Mouse (Mus musculus) T-helper 1 cell (primary cell): ENCODE measurements around the gene Wdr70.

Experiments used
- in situ Hi-C: fragments of 300-600 bp; cut with MboI, MseI; formaldehyde crosslinking; loops from one replicate; pipeline ENCODE4 v1.15.1; 2025; ENCODE audit warnings: high pct_unique_total_duplicates

Gene Wdr70

DNA sequence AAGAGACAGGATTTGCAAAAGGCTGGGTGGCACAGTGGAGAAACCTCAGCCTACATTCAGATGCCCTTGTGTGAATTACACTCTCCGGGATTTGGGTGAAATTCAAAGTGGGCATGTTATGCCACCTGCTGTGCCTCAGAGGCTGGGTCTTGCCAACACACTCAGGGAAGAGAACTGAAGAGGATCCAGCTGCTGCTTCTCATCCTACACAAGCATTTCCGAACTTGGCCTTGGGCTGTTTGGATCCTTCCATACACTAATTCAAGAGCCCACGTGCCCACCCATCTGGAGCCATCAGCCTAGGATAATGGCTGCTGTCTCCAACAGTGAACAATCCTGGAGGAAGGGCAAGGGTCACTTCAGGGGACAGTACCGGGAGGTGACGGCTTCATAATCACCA, 235.7 kb downstream of the Wdr70 start:
- in situ Hi-C loops, result no loop called here

DNA sequence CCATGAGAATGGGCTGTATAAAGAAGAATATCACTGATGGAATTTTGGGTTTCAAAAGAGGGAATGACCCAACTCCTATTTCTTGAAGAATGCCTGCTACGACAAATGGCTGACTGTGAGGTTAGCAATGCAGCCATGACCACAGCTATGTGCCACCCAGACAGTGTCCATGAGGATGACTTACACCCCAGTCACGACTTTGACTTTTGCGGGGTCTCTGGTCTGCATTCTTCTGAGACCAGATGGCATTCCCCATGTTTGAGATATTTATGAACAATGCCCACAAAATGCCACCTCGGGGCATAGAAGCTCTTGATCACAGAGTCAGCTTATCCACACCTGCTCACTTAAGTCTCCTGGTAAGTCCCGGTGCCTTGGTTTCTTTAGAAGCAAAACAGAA, 236.1 kb downstream of the Wdr70 start:
- in situ Hi-C loops, result no loop called here

DNA sequence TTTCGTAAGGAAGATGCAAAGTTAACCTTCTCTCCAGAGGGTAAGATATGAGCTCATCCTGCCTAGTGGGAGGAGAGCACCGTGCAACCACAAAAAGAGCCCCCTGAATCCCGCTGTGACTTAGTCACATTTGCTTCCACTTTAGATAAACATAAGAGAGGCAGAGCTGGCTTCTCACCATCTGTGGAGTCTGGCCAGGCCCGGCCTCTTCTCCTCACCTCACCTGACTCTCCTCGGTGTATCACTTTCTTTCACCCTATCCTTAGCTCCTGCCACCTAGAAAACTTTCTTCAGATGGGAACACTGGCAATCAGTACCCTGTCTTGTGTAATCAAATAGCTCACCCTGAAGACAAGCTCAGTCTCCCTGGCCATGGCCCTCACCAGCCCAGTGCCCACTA, 240.2 kb downstream of the Wdr70 start:
- in situ Hi-C loops, result no loop called here

DNA sequence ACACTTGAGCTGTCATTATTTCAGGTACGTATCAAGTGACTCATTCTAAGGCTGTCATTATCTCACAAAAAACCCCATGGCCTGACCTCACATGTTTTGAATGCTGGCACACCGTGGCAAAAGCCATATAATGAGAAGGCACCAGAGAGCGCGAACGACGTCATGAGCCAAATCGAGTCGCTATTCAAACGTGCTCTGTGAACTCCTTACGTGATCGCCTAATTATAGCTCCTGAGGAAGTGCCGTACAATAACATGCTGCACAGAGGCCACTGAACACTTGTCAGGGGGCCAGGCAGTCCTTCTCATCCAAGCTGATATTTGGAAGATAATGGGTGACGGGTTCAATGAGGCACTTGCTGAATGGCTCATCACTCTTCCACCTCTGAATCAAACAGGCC, 241.6 kb downstream of the Wdr70 start:
- in situ Hi-C loops, result no loop called here

DNA sequence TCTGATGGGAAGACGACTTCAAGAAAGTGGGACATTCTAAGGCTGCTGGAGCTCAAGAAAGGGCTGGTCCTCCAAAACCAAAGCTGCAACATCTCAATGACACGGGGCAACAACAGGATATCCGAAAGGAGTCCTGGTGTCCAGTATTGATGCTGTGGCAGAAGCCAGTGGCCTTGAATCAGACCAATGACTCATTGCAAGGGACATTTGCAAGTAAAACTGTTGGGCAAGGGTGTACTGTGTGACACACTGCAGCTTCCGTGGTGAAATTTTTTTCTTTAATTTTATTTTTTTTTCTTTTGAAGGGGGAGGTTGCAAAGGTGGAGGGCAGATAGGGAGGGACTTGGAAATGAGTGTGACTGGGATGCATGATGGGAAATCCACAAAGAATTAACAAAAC, 256.6 kb downstream of the Wdr70 start:
- in situ Hi-C loops, result no loop called here

DNA sequence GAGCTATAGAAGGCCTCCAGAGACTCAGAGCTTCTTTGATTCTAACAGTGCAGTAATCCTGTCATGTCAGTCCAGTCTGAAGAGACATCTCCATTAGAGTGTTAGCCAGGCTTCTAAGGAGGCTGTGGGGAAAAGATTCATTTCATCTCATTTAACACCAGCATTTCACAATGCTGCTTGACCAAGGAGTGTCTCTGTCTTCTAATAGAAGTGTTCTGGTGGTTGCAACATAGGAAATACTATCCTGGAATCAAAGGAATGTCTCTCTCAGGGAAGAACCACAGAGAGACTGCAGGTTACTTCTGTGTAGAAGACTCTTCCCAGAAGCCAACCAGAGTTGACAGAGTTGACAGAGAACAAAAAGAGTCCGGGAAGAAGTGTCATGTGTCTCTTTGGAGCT, 257.3 kb downstream of the Wdr70 start:
- in situ Hi-C loops, result no loop called here

DNA sequence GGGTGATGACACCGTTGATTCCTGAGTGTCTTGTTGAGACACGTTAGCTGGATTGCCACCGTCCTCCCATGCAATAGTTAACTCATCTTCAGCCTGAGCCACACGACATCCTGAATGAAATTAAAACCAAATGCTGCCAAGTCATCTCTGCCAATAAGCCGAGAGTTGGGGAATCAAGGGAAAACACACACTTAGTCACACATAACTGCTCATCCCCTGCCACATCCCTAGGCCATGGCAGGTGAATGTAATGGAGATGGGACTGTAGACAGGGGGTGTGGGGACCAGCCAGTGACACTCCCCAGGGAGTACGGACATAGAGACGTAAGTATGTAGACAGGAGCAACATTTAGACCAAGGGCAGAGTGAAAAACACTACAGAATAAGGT, 260.1 kb downstream of the Wdr70 start:
- in situ Hi-C loops, result no loop called here

DNA sequence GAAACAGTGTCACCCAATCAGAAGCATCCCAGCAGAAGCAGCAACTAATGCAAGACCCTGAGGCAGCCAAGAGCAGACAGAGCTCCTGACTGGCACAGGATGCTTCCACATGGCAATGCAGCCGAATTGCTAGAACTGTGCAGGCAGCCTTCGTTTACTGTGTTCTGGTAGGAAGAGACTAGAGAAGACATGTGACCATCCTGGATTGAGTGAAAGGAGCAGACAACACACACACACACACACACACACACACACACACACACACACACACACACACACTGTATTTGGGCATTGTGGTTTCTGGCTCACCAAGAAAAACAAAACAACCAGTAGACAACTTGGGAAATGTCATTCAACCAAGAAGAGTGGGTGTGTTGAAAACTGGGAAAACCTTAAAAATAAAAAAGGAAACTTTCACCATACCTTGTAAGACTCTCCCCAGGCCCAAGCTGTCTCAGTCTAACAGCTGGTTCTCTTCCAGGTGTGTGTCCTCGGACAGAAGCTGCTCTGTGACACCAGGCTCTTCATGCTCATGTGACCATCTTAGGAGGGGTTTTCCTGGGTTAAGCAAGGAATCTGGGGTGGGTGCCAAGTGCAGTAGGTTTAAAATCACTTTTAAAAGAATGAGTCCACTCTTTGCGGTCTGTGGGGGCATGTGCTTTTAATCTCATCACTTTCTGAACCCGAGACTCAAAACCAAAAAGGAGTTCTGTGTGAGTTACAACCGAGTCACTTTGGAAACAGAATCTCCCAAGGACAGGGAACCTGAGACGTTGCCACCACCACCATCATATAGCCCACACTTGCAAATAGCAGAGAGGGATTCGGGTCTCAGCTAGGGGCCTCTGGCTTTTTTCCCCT, 260.7 kb downstream of the Wdr70 start:
- in situ Hi-C loops, result no loop called here

DNA sequence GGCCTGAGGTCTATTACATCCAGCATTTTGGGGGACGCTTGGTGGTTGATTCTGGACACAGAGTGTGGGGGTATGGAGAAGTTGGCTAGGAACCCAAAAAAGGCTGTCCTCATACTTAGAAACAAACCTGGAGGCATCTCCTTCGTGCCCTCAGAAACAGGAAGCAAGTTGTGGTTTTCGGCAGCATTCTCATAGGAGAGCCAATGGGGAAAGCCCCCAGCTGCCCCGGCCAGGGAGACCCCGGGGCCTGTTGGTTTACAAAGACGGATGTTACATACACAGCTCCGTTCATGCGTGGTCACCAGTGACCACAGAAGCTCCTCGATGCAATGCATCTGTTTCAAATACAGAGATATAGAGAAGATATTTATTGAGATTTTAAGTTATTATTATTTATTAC, 263.6 kb downstream of the Wdr70 start:
- in situ Hi-C loops, result no loop called here

DNA sequence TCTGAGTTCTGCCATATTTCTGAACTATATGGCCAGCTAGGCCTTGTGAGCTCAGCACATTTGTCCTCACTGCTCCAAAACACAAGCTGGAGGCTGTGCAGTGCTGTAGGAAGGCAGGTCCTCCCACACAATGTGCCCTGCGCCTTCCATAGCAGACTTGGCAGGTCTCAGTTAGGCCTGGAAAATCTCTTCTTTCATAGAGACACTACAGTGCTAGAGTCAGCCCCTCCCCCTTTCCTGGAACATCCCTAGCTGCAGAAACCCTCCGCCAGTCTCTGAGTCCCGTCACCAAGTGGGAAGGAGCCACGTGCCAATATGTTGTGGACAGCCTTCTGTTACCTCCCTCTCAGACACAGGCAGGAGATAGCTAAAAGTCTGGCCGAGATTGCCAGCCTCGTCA, 273.5 kb downstream of the Wdr70 start:
- in situ Hi-C loops, result no loop called here

DNA sequence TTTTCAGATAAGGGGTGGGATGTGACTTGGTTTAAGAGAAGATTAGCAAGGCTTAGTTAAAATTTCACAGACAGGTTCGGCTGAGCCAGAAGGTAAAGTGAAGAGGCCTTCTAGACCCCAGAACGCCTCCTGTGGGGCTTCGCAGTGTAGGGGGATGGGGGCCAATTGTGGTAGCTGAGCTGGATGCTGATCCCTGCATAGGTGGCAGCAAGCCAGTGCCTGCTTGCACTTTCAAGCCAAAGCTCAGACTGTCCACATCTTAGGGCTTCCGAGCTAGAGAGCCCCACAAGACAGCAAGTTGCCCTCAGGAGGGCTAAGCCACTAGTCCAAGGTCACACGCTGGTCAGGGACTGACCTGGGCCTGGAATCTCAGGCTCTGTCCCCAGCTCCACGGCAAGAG, 275.1 kb downstream of the Wdr70 start:
- in situ Hi-C loops, result no loop called here
